Mouse (Mus musculus): ENCODE data around the gene Apod.
"Not testable (repeated sequence)": the region's sequence is repeated elsewhere in the genome, so short reads cannot be mapped to it uniquely, and the experiment has no call there.

Apod gene

DNA sequence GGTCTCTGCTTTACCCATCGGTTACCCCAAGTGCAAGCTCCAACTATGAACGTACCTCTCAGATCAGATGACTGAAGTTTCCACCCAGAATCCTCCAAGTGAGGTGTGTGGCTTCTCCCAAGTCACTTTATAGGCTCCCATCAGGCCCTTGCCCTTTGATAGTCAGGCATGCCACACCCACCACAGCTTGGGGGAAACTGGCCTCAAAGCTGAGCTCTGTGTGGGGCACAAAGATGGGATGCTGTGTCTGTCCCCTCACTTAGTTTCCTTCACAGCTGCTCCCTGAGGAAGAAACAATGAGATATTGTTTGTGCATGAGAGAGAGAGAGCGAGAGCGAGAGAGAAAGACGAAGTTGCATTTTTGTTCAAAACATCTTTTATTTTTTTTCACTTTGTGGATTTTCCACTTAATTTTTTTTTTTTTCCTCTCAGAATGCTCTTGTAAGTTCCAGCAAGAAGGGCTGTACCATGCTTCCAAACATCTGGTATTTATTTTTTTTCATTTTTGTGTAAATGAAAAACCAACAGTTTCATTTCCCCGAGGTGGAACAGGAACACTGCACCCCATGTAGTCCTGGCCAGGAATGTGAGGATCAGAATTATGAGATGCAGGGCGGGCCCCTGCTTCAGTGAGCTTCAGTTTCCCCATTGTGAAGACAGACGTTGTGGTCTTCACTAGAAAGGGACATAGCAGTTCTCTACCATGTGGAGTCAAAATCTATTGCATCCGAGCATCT, at the start of gene Apod:
Apod (minus strand) TSS at position 312 of the 737 bp plus-strand sequence.
- peak; percentile 27 for DNase-seq (ENCODE audit: low read depth, low spot score)

DNA sequence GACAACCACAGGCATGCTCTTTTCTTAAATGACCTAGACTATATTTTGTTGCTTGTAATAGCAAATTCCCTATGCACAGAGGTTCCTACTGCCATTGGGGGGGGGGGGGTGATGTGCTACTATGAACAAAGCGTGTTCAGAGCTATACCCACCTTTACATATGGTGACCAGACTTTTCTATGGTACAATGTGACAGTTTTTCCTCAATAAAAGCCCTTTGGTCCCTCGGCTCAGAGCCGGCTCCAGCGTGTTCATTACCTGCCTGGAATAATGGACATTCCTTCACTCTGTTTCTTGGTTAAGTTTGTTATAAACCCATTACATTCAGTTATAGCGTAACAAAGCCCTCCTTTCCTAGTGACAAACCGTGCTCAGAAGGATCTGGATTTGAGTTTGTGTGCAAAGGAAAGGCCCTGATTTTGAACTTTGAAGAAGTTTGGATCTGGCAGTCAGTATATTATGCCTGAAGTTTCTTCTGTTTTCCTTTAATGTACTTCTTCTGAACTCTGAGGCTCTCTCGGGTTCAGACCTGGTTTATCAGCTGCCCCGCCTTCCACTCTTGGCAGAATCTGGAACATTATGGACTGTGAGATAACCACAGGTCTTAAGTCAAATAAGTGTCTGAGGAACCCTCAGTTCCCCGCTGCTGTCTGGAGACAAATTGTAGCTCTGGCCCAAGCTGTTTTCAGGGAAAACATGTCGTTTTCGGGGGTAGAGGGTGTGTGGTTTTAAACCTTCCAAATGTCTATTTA, 49.3 kb upstream of the Apod start:
- no peak for DNase-seq (ENCODE audit: low read depth, low spot score)

DNA sequence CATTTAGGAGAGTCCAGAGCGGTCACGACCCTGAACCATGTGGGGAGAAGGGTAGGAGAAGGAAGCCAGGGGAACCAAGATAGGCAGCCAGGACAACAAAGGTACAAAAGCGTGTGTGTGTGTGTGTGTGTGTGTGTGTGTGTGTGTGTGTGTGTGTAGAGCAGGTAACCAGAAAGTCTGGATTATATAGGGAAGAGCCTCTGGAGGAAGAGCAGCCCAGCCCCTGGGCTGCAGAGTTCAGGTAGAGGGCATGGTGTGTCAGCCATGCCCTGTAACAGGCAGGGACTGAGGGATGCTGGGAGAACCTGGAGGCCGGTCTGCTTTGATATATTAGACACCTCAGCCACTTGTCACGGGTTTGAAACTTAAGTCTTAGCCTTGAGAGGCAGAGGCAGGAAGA, 44.9 kb upstream of the Apod start:
- DNase-seq (ENCODE audit: low read depth, low spot score): no peak

DNA sequence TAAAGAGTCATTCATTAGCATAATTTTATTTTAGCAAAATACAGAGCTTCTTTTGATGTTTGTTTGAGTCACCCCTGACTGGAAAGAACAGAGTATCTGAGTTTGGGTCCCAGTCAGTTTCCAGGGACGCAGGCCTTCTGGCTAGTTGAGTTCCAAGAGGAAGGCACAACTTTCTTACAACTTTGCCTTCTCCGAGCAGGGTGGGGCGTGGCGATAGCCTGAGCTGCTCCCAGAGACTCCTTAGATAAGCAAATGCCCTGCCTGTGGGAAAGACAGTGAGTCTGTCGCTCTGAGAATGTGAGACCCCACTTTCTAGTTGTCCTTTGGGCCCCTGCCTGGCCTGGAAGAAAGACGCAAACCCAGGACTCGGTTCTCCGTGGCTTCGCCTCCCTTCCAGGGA, 44.4 kb upstream of the Apod start:
- DNase-seq (ENCODE audit: low read depth, low spot score): no peak

DNA sequence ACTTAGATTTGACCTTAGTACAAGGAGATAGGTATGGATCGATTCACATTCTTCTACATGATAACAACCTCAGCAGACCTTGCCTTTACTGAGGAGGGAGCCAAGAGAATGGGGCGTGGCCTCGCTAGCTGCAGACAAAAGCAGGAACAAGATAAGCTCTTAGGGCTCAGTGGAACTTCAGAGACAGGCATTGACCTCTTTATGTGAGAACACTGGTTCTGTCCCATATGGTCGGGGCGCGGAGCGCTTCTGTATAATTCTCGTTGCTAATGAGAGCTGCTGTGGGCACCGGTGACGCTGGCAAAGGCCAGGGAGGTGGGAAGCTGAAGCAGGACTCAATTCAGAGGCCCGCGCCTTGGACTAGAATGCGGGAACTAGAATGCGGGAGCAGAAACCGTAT, 44.0 kb upstream of the Apod start:
- no peak for DNase-seq (ENCODE audit: low read depth, low spot score)

DNA sequence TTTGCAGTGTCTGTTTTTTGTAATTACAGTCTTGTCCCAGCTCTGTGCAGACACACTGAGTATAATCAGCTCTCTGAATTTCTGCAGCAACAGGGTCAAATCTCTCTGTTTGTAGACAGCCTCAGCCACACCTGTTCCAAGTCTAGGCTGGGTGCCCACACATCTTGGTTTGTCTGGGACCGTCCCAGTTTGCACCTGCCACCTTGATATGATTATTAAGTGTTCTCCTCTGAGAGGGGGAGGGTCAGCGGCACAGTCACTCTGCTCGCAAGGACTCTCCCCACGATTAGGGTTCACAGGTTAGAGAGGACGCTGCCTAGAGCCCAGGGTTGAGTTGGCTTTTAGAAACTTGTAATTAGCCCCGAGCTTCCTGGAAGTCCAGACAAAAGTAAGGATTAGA, 41.3 kb upstream of the Apod start:
- DNase-seq (ENCODE audit: low read depth, low spot score): no peak

DNA sequence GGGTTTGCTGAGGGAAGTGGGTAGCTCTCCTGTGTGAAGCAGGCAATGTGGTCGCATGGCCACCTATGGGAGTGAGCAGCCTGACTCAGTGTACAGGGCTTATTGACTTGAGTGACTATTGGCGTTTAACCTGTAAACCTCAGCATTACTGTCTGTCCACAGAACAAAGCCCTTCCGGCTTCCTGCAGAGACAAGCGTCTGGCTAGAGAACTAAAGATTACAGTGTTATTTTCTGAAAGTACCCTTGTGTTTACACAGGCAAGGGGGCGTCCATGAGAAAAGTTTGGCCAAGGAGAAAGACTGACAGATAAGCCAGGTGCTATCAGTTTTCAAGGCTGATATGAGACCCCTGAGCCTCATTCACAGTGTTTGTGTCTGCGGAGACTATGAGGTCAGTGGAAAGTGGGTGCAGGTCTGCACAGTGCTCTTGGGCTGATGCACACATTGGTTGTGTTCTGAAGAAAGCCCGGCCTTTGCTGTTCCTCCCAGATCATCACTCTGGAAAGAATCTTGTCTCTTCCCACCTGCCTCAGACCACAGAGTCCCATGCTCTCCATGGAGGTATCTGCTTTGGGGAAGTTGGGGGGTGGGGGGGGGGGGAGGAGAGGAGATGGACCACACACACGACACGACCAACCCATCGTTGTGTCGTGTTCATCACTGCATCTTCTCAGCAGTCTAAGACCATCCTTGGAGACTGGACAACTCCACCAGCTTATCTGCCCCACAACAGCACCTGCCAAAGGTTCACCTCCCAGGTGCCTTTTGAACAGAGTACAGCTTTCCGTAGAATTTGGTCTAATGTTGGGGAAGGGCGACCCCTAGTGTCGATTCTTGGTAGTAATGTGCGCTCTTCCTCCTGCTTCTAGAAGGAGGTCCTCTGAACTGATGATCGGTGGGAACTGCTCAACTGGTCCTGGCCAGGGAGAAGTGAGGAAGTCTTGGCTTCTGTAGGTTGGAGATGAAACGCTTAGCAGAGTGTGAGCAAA, 40.0 kb upstream of the Apod start:
- peak; percentile 89 for DNase-seq (ENCODE audit: low read depth, low spot score)

DNA sequence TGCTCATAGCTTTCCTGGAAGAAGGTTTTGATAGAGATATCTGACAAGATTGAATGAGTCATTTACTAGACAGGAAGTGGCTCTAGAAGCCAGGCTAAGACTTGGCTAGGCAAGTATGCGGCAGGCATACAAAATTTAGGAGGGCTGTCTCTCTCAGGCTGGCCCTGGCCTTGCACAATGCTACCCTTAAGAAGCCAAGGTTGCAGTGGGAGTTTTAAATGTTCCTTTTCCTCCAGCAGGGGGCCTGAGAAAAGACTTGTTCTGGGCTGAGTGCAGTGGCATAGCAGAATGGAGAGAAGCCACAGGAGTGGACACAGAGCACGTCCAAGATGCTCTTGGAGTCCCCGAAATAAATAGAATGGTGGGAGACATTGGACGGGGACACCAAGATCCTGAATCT, 38.4 kb upstream of the Apod start:
- DNase-seq (ENCODE audit: low read depth, low spot score): peak; percentile 80

DNA sequence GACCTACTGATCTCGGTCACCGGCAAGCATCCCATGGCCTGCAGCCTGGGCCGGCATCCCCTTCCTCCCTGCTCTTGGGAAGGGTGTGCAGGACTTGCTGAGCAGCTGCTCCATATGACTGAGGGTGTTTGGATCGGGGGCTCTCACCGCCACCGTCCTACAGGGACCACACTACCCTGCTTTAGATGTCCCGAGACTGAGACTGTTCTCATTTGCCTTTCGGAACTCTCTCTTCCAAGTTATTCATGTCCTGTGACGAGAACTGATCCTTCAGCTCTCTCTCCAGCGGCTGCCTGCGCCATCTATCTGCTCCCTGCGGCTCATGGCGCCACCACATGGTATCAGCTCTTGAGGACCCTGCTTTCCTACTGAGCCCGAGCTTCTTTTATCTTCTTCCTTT, 33.0 kb upstream of the Apod start:
- no peak for DNase-seq (ENCODE audit: low read depth, low spot score)

DNA sequence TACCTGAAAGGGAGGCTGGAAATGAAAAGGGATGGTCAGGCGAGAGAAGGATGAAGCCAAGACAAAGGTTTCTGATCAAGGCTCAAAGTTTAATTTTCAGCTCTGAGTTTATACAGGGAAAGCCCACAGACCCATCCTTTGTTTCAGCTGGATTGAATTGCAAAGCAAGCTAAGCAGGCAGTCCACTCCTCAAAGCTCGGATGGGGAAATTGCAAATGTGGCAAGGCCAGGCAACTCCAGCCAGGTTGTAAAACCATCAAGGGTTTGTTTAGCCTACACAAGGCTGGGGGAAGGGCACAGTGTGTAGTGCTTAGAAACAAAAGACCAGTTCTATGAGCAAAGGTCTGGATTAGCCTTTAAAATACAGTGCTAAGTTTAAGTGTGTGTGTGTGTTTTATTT, 28.4 kb upstream of the Apod start:
- no peak for DNase-seq (ENCODE audit: low read depth, low spot score)

DNA sequence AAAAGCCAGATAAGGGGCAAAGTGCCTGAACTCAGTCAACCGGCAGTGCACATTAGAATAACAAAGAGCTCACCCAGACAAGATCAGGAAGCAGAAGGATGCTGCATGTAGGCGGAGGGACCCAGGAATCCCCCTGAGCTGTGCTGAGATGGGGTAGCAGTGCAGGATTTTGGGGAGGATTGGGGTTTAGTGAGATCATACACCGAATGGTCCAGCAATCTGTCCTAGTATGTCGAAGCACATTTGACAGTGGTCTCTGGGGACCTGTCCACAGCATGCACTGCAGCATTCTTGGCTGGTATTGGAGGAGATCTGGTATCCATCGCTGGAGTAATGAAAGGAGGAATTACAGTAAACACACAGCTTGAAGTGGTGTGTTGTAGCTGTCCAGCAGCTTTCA, 27.9 kb upstream of the Apod start:
- DNase-seq (ENCODE audit: low read depth, low spot score): no peak

DNA sequence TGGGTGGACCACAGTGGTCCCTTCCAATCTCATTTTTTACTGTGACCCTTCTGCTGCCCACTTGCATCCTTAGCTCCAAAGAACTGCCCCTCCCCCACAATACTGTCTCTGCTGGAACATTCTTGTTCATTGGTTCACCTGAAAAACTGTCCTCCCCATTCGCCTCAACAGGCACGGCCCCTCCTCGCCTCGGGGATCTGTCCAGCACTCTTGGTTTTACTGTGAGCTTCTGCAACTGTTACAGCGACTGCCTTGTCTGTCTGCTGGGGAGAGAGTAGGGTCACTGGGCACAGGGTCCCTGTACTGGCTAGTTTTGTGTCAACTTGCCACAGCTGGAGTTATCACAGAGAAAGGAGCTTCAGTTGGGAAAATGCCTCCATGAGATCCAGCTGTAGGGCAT, 24.7 kb upstream of the Apod start:
- DNase-seq (ENCODE audit: low read depth, low spot score): no peak

DNA sequence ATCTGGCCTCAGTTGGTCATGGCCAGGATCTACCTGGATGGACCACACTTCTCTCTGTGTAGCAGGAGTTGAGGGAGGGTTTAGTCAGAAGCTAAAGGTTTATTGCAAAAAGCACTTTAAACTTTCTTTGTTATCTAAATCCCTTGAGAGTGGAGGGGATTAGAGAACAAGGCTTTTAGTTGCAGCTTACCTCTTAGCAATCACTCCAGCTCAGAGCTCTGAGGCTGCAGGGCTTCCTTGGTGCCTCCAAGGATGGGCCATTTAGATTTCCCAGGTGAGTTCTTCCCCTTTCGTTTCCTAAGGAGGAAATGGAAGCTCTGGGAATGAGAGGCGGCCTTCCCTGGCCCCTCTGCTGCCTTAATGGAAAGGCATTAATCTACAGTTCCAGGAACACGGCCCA, 23.3 kb upstream of the Apod start:
- DNase-seq (ENCODE audit: low read depth, low spot score): no peak

DNA sequence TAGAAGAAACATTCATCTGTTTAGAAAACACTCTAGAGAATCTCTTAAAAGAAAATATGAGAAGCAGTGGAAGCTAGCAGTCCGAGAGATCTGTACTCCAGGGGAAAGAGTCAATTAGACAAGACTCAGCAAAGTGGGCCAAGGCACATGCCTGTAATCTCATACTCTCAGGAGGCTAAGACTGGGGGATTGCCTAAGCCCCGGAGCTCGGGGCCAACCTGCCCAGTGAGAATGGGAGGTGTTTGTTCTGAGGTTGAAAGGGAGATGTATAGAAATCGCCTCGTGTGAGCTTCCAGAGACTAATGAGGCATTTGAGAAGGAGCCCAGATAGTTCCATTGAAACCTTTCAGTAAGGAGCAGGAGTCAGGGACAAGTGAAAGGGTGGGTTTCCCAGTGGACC, 20.2 kb upstream of the Apod start:
- DNase-seq (ENCODE audit: low read depth, low spot score): no peak

DNA sequence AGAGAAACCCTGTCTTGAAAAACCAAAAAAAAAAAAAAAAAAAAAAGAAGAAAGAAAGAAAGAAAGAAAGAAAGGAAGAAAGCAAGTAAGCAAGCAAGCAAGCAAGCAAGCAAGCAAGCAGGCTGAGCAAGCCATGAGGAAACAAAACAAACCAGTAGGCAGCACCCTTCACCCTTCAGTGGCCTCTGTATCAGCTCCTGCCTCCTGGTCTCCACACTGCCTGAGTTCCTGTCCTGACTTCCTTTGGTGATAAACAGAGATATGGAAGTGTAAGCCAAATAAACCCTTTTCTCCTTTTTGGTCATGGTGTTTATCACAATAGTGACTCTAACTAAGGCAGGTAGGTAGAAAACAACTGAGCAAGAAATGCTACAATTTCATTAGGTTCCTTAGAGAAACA, 18.0 kb upstream of the Apod start:
- no peak for DNase-seq (ENCODE audit: low read depth, low spot score)

DNA sequence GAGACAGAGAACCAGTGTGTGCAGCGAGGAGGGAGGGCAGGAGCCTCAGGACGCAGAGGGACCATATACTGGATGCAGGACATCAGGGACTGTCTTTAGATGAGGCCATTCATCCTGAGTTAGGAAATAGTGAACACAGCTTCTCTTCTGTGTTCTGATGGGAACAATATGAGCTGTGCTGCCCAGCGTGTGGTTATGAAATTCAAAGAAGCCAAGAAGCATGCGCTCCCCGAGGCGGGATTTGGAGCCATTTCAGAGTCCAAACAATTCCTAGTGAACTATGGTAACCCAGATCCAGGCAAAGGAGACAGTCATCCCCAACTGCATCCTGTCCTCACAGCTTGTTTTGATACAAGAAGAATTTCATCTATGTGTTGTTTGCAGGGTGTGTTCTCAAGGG, 16.4 kb upstream of the Apod start:
- DNase-seq (ENCODE audit: low read depth, low spot score): not testable (repeated sequence)

DNA sequence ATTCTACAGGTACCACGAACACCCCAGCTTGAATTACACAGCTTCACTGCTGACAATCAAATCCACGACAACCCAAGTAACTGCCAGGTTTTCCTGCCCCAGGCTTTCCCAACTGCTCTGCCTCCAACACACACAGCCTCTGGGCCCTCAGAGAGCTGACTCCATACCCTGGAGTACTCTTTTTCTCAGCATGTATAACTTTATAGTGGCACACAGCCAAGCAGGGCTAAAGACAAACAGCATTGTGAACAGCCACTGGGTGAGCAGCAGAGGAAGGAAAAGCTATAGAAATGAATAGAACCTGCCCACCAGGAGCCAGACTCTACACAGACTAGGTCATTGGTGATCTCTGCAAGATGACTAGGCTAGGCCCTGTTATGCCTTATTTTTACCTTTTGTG, 15.1 kb upstream of the Apod start:
- DNase-seq (ENCODE audit: low read depth, low spot score): no peak

DNA sequence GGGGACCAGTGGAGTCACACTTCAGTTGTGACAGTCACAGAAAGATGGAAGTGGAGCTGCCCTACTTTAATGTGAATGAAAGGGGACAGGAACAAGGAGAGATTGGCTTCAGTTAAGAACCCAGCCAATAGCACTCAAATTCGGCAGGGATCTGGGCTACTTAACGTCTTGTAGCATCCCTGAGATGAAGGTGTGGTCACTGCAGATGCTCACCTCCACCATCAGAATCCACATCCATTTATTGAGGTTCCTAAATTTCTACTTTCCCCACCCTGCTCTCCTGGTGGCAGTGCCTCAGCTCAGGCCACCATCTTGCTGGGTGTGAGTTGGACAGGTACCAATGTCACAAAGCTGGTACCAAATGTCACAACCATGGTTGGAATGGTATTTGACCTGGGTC, 13.3 kb upstream of the Apod start:
- no peak for DNase-seq (ENCODE audit: low read depth, low spot score)

DNA sequence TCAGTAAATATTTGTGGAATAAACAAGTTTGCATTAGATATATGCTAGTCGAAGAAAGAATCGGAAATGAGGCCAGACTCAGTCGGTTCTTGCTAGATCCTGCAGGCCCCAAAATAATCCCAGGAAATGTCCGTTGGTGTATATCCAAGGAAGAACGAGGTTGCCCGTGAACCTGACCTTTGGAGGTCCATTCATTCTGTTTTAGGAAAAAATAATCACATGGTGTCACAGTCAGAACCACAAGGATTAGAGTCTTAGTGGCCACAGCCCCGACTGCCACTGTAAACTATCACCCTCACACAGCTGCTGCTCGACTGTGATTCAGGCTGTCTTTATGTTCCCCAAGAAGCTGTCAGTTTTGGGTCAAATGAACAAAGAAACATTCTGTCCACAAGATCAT, 12.8 kb upstream of the Apod start:
- no peak for DNase-seq (ENCODE audit: low read depth, low spot score)

DNA sequence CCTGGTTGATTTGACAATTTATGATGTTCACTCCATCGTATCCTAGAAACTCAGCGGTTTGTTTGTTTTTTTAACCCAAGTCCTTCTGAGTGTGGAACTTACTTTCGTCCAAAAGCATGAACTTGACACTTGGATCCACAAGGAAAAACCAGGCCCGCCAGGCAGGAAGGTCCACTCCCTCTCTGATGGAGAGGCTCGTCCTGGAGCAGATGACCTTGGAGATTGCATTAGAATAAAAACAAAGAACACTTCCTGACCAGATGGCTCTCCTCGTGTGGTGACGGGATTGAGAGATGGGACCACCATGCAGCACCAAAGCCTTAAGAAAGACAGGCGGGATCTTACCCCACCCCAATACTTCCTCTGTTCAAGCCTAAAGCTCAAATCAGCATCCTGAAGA, 12.1 kb upstream of the Apod start:
- DNase-seq (ENCODE audit: low read depth, low spot score): no peak

DNA sequence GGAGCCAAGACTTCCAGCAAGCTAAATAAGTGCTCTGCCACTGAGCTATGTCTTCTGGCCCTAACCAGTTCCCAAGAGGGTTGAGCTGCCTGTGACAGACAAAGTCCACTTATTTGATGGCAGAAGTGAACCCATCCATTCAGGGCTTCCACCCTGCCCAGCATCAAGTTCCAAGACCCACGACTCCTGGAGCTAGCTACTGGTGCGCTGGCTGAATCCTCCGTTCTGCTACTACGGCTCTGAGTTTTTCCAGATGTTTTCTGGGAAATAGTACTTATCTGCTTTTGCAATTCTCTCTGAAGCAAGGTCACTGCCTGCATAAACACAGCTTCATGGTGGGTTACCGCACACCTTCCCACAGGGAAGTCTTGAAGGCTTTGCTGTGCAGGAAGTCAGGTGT, 11.4 kb upstream of the Apod start:
- no peak for DNase-seq (ENCODE audit: low read depth, low spot score)

DNA sequence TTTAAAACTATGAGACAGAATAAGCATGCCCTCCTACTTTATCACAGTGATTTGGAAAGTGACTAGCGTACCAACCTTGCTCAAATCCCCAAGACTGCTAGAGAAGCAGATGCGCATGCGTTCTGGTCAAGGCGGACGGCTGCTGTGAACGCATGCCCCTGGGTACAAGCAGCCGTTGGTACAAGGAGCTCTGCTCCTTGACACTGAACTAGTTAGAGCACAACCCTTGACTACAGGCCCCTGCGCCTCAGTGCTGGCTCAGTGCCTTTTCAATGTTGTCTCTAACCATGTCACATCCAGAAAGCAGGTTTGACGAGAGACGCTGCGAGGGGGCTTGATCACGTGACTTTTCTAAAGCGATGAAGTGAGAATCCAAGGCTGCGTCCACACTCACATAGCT, 10.5 kb upstream of the Apod start:
- DNase-seq (ENCODE audit: low read depth, low spot score): no peak

Measured in 3T3-L1 (cell line).